Mouse (Mus musculus) ES-E14 (cell line): ENCODE measurements around the gene Ifnar1.

Experiments
- CHD2 ChIP-seq: IDR thresholded peaks from 2 replicates; pipeline ENCODE4 v1.6.1; 2014; ENCODE audit warnings: mild to moderate bottlenecking, low read depth, low read length, inconsistent platforms
- HCFC1 ChIP-seq: IDR thresholded peaks from 2 replicates; pipeline ENCODE4 v1.6.1; 2012; ENCODE audit warnings: low read length, inconsistent platforms, borderline replicate concordance; ENCODE audit not compliant: insufficient read depth
- MAFK ChIP-seq: IDR thresholded peaks from 2 replicates; pipeline ENCODE4 v1.6.1; 2014; ENCODE audit warnings: mild to moderate bottlenecking, low read depth, low read length, inconsistent platforms; ENCODE audit not compliant: insufficient read depth
- ZC3H11A ChIP-seq: IDR thresholded peaks from 2 replicates; pipeline ENCODE4 v1.6.1; 2012; ENCODE audit warnings: low read depth, mild to moderate bottlenecking, inconsistent platforms, low read length, borderline replicate concordance
- ZNF384 ChIP-seq: IDR thresholded peaks from 2 replicates; pipeline ENCODE4 v1.6.1; 2012; ENCODE audit warnings: low read depth, low read length, inconsistent platforms

GRCm38 (mm10) chr16:91446778-91447511, 38.1 kb upstream of the Ifnar1 start:
- TF ChIP-seq HCFC1 (no peak), MAFK (no peak), ZNF384 (no peak), CHD2 (no peak), ZC3H11A (no peak)
